In the genomic region with DNA sequence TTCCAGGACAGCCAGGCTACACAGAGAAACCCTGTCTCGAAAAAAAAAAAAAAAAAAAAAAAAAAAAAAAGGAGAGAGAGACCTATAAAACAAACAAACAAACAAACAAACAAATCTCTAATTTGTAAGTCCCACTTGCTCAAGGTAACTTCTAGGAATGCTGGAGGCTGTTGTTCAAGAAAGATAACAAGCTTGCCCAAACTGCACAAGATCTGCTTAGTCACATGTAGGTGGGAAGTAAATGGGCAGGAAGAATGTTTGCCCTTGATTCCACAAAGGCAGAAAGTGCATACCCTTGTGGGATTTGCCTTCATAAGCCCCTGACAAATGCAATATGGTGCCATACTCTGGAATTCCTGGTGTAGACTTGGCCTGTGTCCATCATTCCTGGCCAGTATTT, we compare ENCODE assay signal across 34 mouse cellular contexts. TPM values are rescaled to one million over a fixed set of nuclear protein-coding genes. Genes with fewer than 3 reads are reported as not detected.
DNase-seq lines count a peak whose midpoint lies in the region; ATAC-seq and TF ChIP-seq lines count a peak whose summit lies in the region.
"Had no signal": no experiment of that assay in that cellular context is flagged by ENCODE, and none has a peak within 500 bp of the region (broad histone marks: within the 10 kb centered on the region; RNA-seq: fewer than 3 reads in every experiment).

No protein-coding gene starts in this region.

- H3K9me3 ChIP-seq in G1E (replicated peaks) = no peaks in the 10 kb centered on the region
- no peaks in the 10 kb centered on the region for H3K9me3 ChIP-seq in liver, postnatal 0 days (ENCODE audit: low read length)
- H3K9me3 ChIP-seq: embryonic facial prominence, embryonic 13.5 days; forebrain, embryonic 15.5 days; hindbrain, embryonic 12.5 days; limb, embryonic 15.5 days; midbrain, embryonic 13.5 days had no signal

- H3K4me1 ChIP-seq in G1E (ENCODE audit: insufficient read depth, low read depth, low read length) = peaks cover 13% of the 10 kb centered on the region
- H3K4me1 ChIP-seq in liver, postnatal 0 days (ENCODE audit: insufficient read depth) = peaks cover 10% of the 10 kb centered on the region

- TF ChIP-seq CTCF in G1E (IDR thresholded peaks at IDR 0.05; ENCODE audit: low read depth, low read length) = no peak
- no peak for TF ChIP-seq CTCF in liver, postnatal 0 days (IDR thresholded peaks at IDR 0.05; ENCODE audit: low read depth)

- H3K4me2 ChIP-seq in liver, postnatal 0 days (ENCODE audit: low read depth, low read length) = 0 out of 2 replicates have a peak overlapping the region, but pooled peaks have one; percentile 83

- 62% methylated on average over 1 of the region's 1 CpGs for WGBS in liver, postnatal 0 days (ENCODE audit: insufficient replicate concordance)

- H3K27ac ChIP-seq in liver, postnatal 0 days (ENCODE audit: low read depth) = peak overlapping the region; percentile 88; the same call in 1 of the 2 replicates
- H3K27ac ChIP-seq: hindbrain, embryonic 12.5 days had no signal

- peak; percentile 14 for DNase-seq in G1E (ENCODE audit: low spot score)
- peak; percentile 71 for DNase-seq in c-Kit-negative CD71-positive TER-119-positive erythroid progenitor cells, embryonic 14.5 days (ENCODE audit: low read depth, low spot score)
- DNase-seq in induced T-regulatory cell, adult 2 months (ENCODE audit: low read depth) = peak; percentile 9
- DNase-seq in liver, postnatal 0 days = no peak
- no peak for DNase-seq in lung, postnatal 14 days
- DNase-seq in adrenal gland, postnatal 14 days = no peak
- DNase-seq in cerebellum, postnatal 36 days = no peak
- DNase-seq in adrenal gland, postnatal 25 days = no peak
- DNase-seq: adrenal gland, postnatal 10 days; cerebellum, adult 18-20 months; cerebellum, postnatal 25 days; embryo, embryonic 11 days; kidney, adult 11 months; left cerebral cortex, postnatal 4 days; thymus, postnatal 14 days had no signal

- no peaks in the 10 kb centered on the region for H3K27me3 ChIP-seq in G1E (ENCODE audit: insufficient read depth, low read length)
- H3K27me3 ChIP-seq in liver, postnatal 0 days (ENCODE audit: insufficient read depth, low read length) = no peaks in the 10 kb centered on the region
- H3K27me3 ChIP-seq: embryonic facial prominence, embryonic 13.5 days; forebrain, embryonic 15.5 days; hindbrain, embryonic 12.5 days; limb, embryonic 15.5 days; midbrain, embryonic 13.5 days had no signal

- H3K4me3 ChIP-seq in G1E (ENCODE audit: low read depth, low read length) = no peak overlapping the region
- H3K4me3 ChIP-seq in liver, postnatal 0 days (ENCODE audit: low read depth, low read length) = no peak overlapping the region

- ATAC-seq in G1E (ENCODE audit: extremely low read depth, insufficient number of reproducible peaks, low FRiP score, poor library complexity, severe bottlenecking) = no peak
- no peak for ATAC-seq in liver, postnatal 0 days

- H3K36me3 ChIP-seq in G1E (replicated peaks) = peaks cover 16% of the 10 kb centered on the region
- 0 out of 2 replicates have a peak, but pooled peaks cover 7% of the 10 kb centered on the region for H3K36me3 ChIP-seq in liver, postnatal 0 days (replicated peaks; ENCODE audit: insufficient read depth, low read length)
- H3K36me3 ChIP-seq: embryonic facial prominence, embryonic 13.5 days; forebrain, embryonic 15.5 days; hindbrain, embryonic 12.5 days; limb, embryonic 15.5 days; midbrain, embryonic 13.5 days had no signal

- no peak overlapping the region for H3K9ac ChIP-seq in liver, postnatal 0 days (replicated peaks)

- TF ChIP-seq EP300 in liver, postnatal 0 days (IDR thresholded peaks at IDR 0.05; ENCODE audit: low read depth) = no peak

RNA-seq across cellular contexts. Expression of a gene that starts 0.7 kb away (rescaled TPM):
- 59.4 and 64.5 TPM in 2 replicates for total RNA-seq in G1E (2014; fragmentation: Nextera tagmentation)
- total RNA-seq in G1E (2017) = 43.1 and 43.3 TPM in 2 replicates
- polyA plus RNA-seq in G1E (2012) = 26.1 and 33.7 TPM in 2 replicates
- polyA plus RNA-seq in liver, postnatal 0 days (2015; fragmentation: Nextera tagmentation; extraction: Ambion mirVana) = 13.1 and 13.6 TPM in 2 replicates
- 11.6 and 12.2 TPM in 2 replicates for total RNA-seq in adrenal gland, postnatal 14 days (2021)
- 9.7 and 14.9 TPM in 2 replicates for total RNA-seq in adrenal gland, postnatal 25 days (2021)

RNA-seq across cellular contexts. Expression of a gene that starts 1.4 kb away (rescaled TPM):
- total RNA-seq in G1E (2014; fragmentation: Nextera tagmentation) (not detected in 2 replicates), G1E (2017) (not detected in 2 replicates)
- not detected in 2 replicates for polyA plus RNA-seq in G1E (2012)
- polyA plus RNA-seq in liver, postnatal 0 days (2015; fragmentation: Nextera tagmentation; extraction: Ambion mirVana) = not detected in 2 replicates
- total RNA-seq in adrenal gland, postnatal 14 days (2021) = not detected in 2 replicates
- total RNA-seq in adrenal gland, postnatal 25 days (2021) = not detected in 2 replicates
- total RNA-seq: adrenal gland, postnatal 10 days; gastrocnemius, postnatal 4 days; heart, adult 8-10 months; heart, postnatal 25 days; layer of hippocampus, postnatal 10 days; left cerebral cortex, adult 8-10 months; left cerebral cortex, postnatal 4 days; megakaryocyte, adult 5-6 weeks; monocyte, adult 5-6 weeks had no signal
- polyA plus RNA-seq: brain, embryonic 14.5 days; embryonic facial prominence, embryonic 13.5 days; forebrain, embryonic 15.5 days; heart, embryonic 14.5 days; hindbrain, embryonic 12.5 days; large intestine, adult 2 months; limb, embryonic 15.5 days; lung, embryonic 16.5 days; midbrain, embryonic 13.5 days; neural tube, embryonic 11.5 days; spleen, adult 2 months; stomach, embryonic 14.5 days had no signal

Comparison
In these comparisons a context has a peak if more than half of its experiments do, and no peak if none do; other contexts are left out.
1. DNase-seq: peak in G1E (single experiment), c-Kit-negative CD71-positive TER-119-positive erythroid progenitor cells, embryonic 14.5 days (single experiment) and induced T-regulatory cell, adult 2 months (single experiment); none in liver, postnatal 0 days (single experiment), lung, postnatal 14 days (single experiment), adrenal gland, postnatal 14 days (single experiment), cerebellum, postnatal 36 days (0 of 2) and adrenal gland, postnatal 25 days (single experiment).